Mouse (Mus musculus) C2C12 (cell line): ENCODE results near the gene Kif26b.

Source experiments
- MAX ChIP-seq: IDR thresholded peaks from one replicate; pipeline ENCODE4 v1.6.1; 2011; ENCODE audit warnings: mild to moderate bottlenecking, control low read depth
- MYOD1 ChIP-seq: IDR thresholded peaks from one replicate; pipeline ENCODE4 v1.6.1; 2011; ENCODE audit warnings: low read depth; ENCODE audit not compliant: control insufficient read depth, insufficient read length

GRCm38 (mm10) chr1:178745471-178745870, 216.5 kb downstream of the Kif26b start:
- TF ChIP-seq MAX (no peak), MYOD1 (no peak)
